Mouse (Mus musculus): ENCODE data around the gene Srgap3. TPM values are rescaled to one million over a fixed set of nuclear protein-coding genes. Genes with fewer than 3 reads are reported as not detected.

Gene Srgap3
- total RNA-seq, 1 experiment, result 3.3 TPM

DNA sequence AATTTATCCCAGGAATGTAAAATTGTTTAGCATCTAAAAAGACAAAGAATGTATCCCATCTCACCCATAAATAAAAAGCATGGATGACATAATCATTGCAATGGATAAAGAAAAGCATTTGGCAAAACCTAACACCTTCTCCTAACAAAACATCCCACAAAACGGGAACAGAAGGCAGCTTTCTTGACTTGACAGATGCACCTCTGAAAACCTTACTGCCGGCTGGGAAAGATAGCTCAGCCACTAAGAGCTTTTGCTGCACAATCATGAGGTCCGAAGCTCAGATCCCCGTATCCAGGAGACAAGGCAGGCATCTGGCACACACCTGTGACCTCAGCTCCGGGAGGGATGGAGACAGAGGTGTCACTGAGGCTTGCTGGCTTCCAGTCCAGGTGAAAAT is 213.1 kb downstream of the Srgap3 start:
- H3K27ac ChIP-seq (ENCODE audit: insufficient read depth, low read depth, low read length, poor library complexity, severe bottlenecking), result no peak overlapping the region
- no peak overlapping the region for H3K4me3 ChIP-seq (ENCODE audit: insufficient read depth in 1 of 2, low read depth in 1 of 2, low read length in 2 of 2, poor library complexity in 1 of 2, severe bottlenecking in 1 of 2)
- H3K4me1 ChIP-seq (ENCODE audit: control insufficient read depth in 2 of 2, insufficient read depth in 2 of 2, low read length in 2 of 2, poor library complexity in 1 of 2), result peaks cover 0 to 5% of the 10 kb centered on the region in 2 experiments; a peak in 1 of 4 replicates
- H3K9me3 ChIP-seq (ENCODE audit: control insufficient read depth, insufficient read depth, low read depth, low read length), result no peaks in the 10 kb centered on the region
- no peak for DNase-seq (ENCODE audit: low read depth, low spot score)
- H3K36me3 ChIP-seq (ENCODE audit: control insufficient read depth, insufficient read depth, low read length, poor library complexity, severe bottlenecking), result no peaks in the 10 kb centered on the region
- H3K9ac ChIP-seq (ENCODE audit: insufficient read depth, low read depth, low read length, poor library complexity, severe bottlenecking), result no peak overlapping the region
- TF ChIP-seq HCFC1 (IDR thresholded peaks at IDR 0.05; ENCODE audit: borderline replicate concordance, insufficient read depth, low read length) (no peak), ZC3H11A (IDR thresholded peaks at IDR 0.05; ENCODE audit: borderline replicate concordance, low read depth, low read length) (no peak), MAFK (IDR thresholded peaks at IDR 0.05; ENCODE audit: insufficient read depth, low read depth, low read length) (no peak), CHD2 (IDR thresholded peaks at IDR 0.05; ENCODE audit: low read depth, low read length) (no peak), ZNF384 (IDR thresholded peaks at IDR 0.05; ENCODE audit: low read depth, low read length) (no peak)
- in situ Hi-C loops (cut with MboI; ENCODE audit: low sequenced_read_pairs in 2 of 2, unreplicated experiment in 2 of 2), result no loop called here

DNA sequence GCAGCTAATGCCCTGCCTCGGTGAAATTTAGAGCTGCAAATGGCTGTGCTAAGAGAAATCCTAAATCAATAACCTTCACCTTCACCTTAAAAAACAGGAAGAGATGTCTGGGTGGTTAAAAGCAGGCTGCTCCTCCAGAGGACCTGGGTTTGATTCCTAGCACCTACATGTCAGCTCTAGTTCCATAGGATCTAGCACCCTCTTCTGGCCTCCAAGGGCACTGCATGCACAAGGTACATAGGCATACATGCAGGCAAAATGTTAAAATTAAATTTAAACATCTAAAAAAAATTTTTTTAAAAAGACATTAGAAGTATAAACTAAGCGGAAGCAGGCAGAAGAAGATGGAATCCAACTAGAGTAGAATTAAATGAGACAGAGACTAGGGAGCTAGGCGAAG is 214.6 kb downstream of the Srgap3 start:
- no peaks in the 10 kb centered on the region for H3K36me3 ChIP-seq (ENCODE audit: control insufficient read depth, insufficient read depth, low read length, poor library complexity, severe bottlenecking)
- H3K4me1 ChIP-seq (ENCODE audit: control insufficient read depth in 2 of 2, insufficient read depth in 2 of 2, low read length in 2 of 2, poor library complexity in 1 of 2), result peaks cover 0 to 10% of the 10 kb centered on the region in 2 experiments; a peak in 2 of 4 replicates
- no peak overlapping the region for H3K4me3 ChIP-seq (ENCODE audit: insufficient read depth in 1 of 2, low read depth in 1 of 2, low read length in 2 of 2, poor library complexity in 1 of 2, severe bottlenecking in 1 of 2)
- no peak for DNase-seq (ENCODE audit: low read depth, low spot score)
- H3K9me3 ChIP-seq (ENCODE audit: control insufficient read depth, insufficient read depth, low read depth, low read length), result no peaks in the 10 kb centered on the region
- TF ChIP-seq MAFK (IDR thresholded peaks at IDR 0.05; ENCODE audit: insufficient read depth, low read depth, low read length), result no peak
- no peak for TF ChIP-seq ZNF384 (IDR thresholded peaks at IDR 0.05; ENCODE audit: low read depth, low read length)
- no peak for TF ChIP-seq HCFC1 (IDR thresholded peaks at IDR 0.05; ENCODE audit: borderline replicate concordance, insufficient read depth, low read length)
- TF ChIP-seq CHD2 (IDR thresholded peaks at IDR 0.05; ENCODE audit: low read depth, low read length), result no peak
- no peak for TF ChIP-seq ZC3H11A (IDR thresholded peaks at IDR 0.05; ENCODE audit: borderline replicate concordance, low read depth, low read length)
- no peak overlapping the region for H3K27ac ChIP-seq (ENCODE audit: insufficient read depth, low read depth, low read length, poor library complexity, severe bottlenecking)
- in situ Hi-C loops (cut with MboI; ENCODE audit: low sequenced_read_pairs in 2 of 2, unreplicated experiment in 2 of 2), result no loop called here
- H3K9ac ChIP-seq (ENCODE audit: insufficient read depth, low read depth, low read length, poor library complexity, severe bottlenecking), result no peak overlapping the region

DNA sequence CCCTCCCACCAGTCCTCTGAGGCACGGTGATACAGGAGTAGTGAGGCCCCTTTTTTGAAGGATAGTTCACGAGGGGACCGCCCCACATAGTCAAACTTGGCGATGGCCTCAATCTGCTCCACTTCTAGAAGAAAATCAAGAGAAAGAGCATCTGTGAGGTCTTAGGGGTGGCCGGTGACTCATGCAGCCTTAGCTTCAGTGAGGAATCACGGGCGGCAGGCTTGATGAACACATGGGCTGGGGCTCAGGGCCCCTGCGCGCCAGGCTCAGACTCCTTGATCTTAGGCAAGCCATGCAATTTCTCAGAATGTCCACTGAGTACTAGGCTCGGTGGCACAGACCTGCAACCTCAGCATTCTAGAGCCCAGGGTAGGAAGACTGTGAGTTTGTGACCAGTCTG is 215.7 kb downstream of the Srgap3 start:
- TF ChIP-seq CHD2 (IDR thresholded peaks at IDR 0.05; ENCODE audit: low read depth, low read length) (no peak), MAFK (IDR thresholded peaks at IDR 0.05; ENCODE audit: insufficient read depth, low read depth, low read length) (no peak), ZC3H11A (IDR thresholded peaks at IDR 0.05; ENCODE audit: borderline replicate concordance, low read depth, low read length) (no peak), HCFC1 (IDR thresholded peaks at IDR 0.05; ENCODE audit: borderline replicate concordance, insufficient read depth, low read length) (no peak), ZNF384 (IDR thresholded peaks at IDR 0.05; ENCODE audit: low read depth, low read length) (no peak)
- H3K36me3 ChIP-seq (ENCODE audit: control insufficient read depth, insufficient read depth, low read length, poor library complexity, severe bottlenecking), result no peaks in the 10 kb centered on the region
- in situ Hi-C loops (cut with MboI; ENCODE audit: low sequenced_read_pairs in 2 of 2, unreplicated experiment in 2 of 2), result no loop called here
- H3K9me3 ChIP-seq (ENCODE audit: control insufficient read depth, insufficient read depth, low read depth, low read length), result no peaks in the 10 kb centered on the region
- peaks cover 0 to 10% of the 10 kb centered on the region in 2 experiments; a peak in 2 of 4 replicates for H3K4me1 ChIP-seq (ENCODE audit: control insufficient read depth in 2 of 2, insufficient read depth in 2 of 2, low read length in 2 of 2, poor library complexity in 1 of 2)
- no peak overlapping the region for H3K9ac ChIP-seq (ENCODE audit: insufficient read depth, low read depth, low read length, poor library complexity, severe bottlenecking)
- DNase-seq (ENCODE audit: low read depth, low spot score), result no peak
- H3K27ac ChIP-seq (ENCODE audit: insufficient read depth, low read depth, low read length, poor library complexity, severe bottlenecking), result no peak overlapping the region
- H3K4me3 ChIP-seq (ENCODE audit: insufficient read depth in 1 of 2, low read depth in 1 of 2, low read length in 2 of 2, poor library complexity in 1 of 2, severe bottlenecking in 1 of 2), result no peak overlapping the region

DNA sequence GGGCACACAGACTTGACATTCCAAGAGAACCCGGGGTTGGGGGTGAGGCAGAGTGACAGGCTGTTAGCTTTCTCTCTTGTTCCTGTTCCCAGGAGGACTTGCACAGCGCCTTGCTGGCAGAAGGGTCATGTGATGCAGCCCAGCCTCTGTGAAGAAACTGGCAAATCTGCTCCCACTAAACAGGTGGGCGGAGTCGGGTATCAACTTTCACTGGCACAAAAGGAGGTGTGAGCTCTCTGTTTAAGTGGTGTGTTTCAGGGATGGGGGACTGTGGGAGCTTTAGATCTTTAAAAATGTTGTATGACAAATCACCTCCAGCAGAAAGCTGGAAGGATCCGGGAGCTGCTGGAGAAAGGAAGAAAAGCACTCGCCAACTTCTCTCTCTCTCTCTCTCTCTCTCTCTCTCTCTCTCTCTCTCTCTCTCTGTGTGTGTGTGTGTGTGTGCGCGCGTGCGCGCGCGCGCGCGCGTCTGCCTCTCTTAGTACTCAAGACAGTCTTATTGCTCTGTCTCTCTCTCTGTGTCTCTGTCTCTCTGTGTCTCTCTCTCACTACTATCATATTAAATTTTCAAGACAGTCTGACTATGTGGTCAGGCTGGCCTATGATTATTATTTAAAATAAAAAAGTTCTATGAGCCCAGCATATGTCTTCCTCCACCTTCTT is 218.2 kb downstream of the Srgap3 start:
- H3K27ac ChIP-seq (ENCODE audit: insufficient read depth, low read depth, low read length, poor library complexity, severe bottlenecking), result no peak overlapping the region
- H3K36me3 ChIP-seq (ENCODE audit: control insufficient read depth, insufficient read depth, low read length, poor library complexity, severe bottlenecking), result no peaks in the 10 kb centered on the region
- in situ Hi-C loops (cut with MboI; ENCODE audit: low sequenced_read_pairs in 2 of 2, unreplicated experiment in 2 of 2), result no loop called here
- DNase-seq (ENCODE audit: low read depth, low spot score), result peak; percentile 84
- H3K9me3 ChIP-seq (ENCODE audit: control insufficient read depth, insufficient read depth, low read depth, low read length), result no peaks in the 10 kb centered on the region
- no peak for TF ChIP-seq HCFC1 (IDR thresholded peaks at IDR 0.05; ENCODE audit: borderline replicate concordance, insufficient read depth, low read length)
- no peak for TF ChIP-seq ZNF384 (IDR thresholded peaks at IDR 0.05; ENCODE audit: low read depth, low read length)
- no peak for TF ChIP-seq CHD2 (IDR thresholded peaks at IDR 0.05; ENCODE audit: low read depth, low read length)
- no peak for TF ChIP-seq ZC3H11A (IDR thresholded peaks at IDR 0.05; ENCODE audit: borderline replicate concordance, low read depth, low read length)
- no peak overlapping the region for H3K4me3 ChIP-seq (ENCODE audit: insufficient read depth in 1 of 2, low read depth in 1 of 2, low read length in 2 of 2, poor library complexity in 1 of 2, severe bottlenecking in 1 of 2)
- no peak overlapping the region for H3K9ac ChIP-seq (ENCODE audit: insufficient read depth, low read depth, low read length, poor library complexity, severe bottlenecking)
- H3K4me1 ChIP-seq (ENCODE audit: control insufficient read depth in 2 of 2, insufficient read depth in 2 of 2, low read length in 2 of 2, poor library complexity in 1 of 2), result peaks cover 0 to 10% of the 10 kb centered on the region in 2 experiments; a peak in 2 of 4 replicates
